Mouse (Mus musculus) heart, embryonic 11.5 days (tissue): ENCODE results near the gene Serpinh1. TPM values are rescaled to one million over a fixed set of nuclear protein-coding genes. Genes with fewer than 3 reads are reported as not detected.

Experiments
- ATAC-seq: fragments of 200-750 bp; cut with Nextera tagmentation; replicated peaks from 2 replicates; pipeline ENCODE4 v1.8.0; 2017; ENCODE audit warnings: moderate library complexity; ENCODE audit not compliant: insufficient number of reproducible peaks, low FRiP score, low TSS enrichment
- H3K27ac ChIP-seq: fragments of 300-500 bp; sonication (generic); 2 replicates; pipeline ENCODE4 v1.5.1; 2014; ENCODE audit warnings: mild to moderate bottlenecking, low read depth, low read length
- H3K27me3 ChIP-seq: fragments of 300-500 bp; sonication (generic); 2 replicates; pipeline ENCODE4 v1.6.1; 2014; ENCODE audit warnings: mild to moderate bottlenecking, low read length, mixed read lengths; ENCODE audit not compliant: control insufficient read depth, insufficient read depth
- H3K36me3 ChIP-seq: fragments of 300-500 bp; sonication (generic); 2 replicates; pipeline ENCODE4 v1.6.1; 2014; ENCODE audit warnings: mild to moderate bottlenecking, low read length, moderate library complexity, mixed read lengths; ENCODE audit not compliant: control insufficient read depth, insufficient read depth
- H3K4me1 ChIP-seq: fragments of 300-500 bp; sonication (generic); 2 replicates; pipeline ENCODE4 v1.6.1; 2014; ENCODE audit warnings: low read length; ENCODE audit not compliant: control insufficient read depth, insufficient read depth
- H3K4me2 ChIP-seq: fragments of 300-500 bp; sonication (generic); 2 replicates; pipeline ENCODE4 v1.6.1; 2014; ENCODE audit warnings: mild to moderate bottlenecking, moderate library complexity
- H3K4me3 ChIP-seq: fragments of 300-500 bp; sonication (generic); 2 replicates; pipeline ENCODE4 v1.5.1; 2014; ENCODE audit warnings: low read depth, low read length
- H3K9ac ChIP-seq: fragments of 300-500 bp; sonication (generic); 2 replicates; pipeline ENCODE4 v1.6.1; 2014; ENCODE audit warnings: mild to moderate bottlenecking, low read depth, low read length, moderate library complexity
- H3K9me3 ChIP-seq: fragments of 300-500 bp; sonication (generic); replicated peaks from 2 replicates; pipeline ENCODE4 v1.6.1; 2016; ENCODE audit warnings: low read length; ENCODE audit not compliant: control insufficient read depth
- WGBS: fragments of 180-500 bp; shearing (Covaris S2); extraction: QIAGEN DNeasy Blood & Tissue Kit; methylation state at CpG from one replicate; pipeline ENCODE4 v1.1.7; 2014; ENCODE audit not compliant: insufficient replicate concordance; 5-methylcytosine and 5-hydroxymethylcytosine counted together
- polyA plus RNA-seq: library from polyadenylated mRNA; unstranded; fragments of >200 nt; fragmentation: Nextera tagmentation; extraction: Ambion mirVana; gene quantifications from 2 replicates; pipeline ENCODE4 v1.2.1, GENCODE M21; 2014

The Serpinh1 gene
- polyA plus RNA-seq, 1 experiment from 2014 or later, result 442 TPM

- Histone ChIP-seq H3K9ac (no peak overlapping the region), H3K9me3 (no peaks in the 10 kb centered on the region), H3K36me3 (no peaks in the 10 kb centered on the region), H3K4me1 (peaks cover 4% of the 10 kb centered on the region; the same call in 1 of the 2 replicates), H3K4me2 (no peak overlapping the region), H3K27ac (no peak overlapping the region), H3K4me3 (no peak overlapping the region), H3K27me3 (peaks cover 4% of the 10 kb centered on the region)
- ATAC-seq, result no peak
- WGBS, result 57% methylated on average over 8 of the region's 8 CpGs
Measured at GRCm38 (mm10) chr7:99312671-99313143, 40.3 kb downstream of the Serpinh1 start.

DNA sequence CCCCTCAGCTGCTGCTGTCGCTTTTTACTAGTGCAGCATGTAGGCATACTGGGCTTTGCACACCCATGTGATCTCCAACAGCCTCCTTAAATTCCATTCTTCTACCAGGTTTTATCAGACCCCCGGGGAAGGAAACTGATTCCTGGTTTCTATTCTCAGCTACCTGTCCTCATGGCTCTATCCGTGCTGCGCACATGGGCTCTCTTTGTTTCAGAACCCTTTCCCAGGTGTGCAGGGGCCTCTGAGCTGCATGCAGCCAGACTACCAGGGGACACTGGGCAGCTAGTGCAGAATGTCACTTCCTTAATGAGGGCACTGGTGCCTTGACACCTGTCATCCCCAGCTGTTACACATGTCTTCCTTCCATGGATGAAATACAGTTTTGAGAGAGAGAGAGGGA is 41.0 kb downstream of the Serpinh1 start:
- Histone ChIP-seq H3K27ac (no peak overlapping the region), H3K27me3 (peaks cover 3% of the 10 kb centered on the region), H3K36me3 (no peaks in the 10 kb centered on the region), H3K4me2 (no peak overlapping the region), H3K4me3 (no peak overlapping the region), H3K9me3 (no peaks in the 10 kb centered on the region), H3K4me1 (peaks cover 8% of the 10 kb centered on the region), H3K9ac (no peak overlapping the region)
- ATAC-seq, result no peak
- 54% methylated on average over 4 of the region's 4 CpGs for WGBS

- Histone ChIP-seq H3K36me3 (no peaks in the 10 kb centered on the region), H3K9me3 (no peaks in the 10 kb centered on the region), H3K27ac (no peak overlapping the region), H3K9ac (no peak overlapping the region), H3K27me3 (no peaks in the 10 kb centered on the region; the same call in 1 of the 2 replicates), H3K4me1 (peaks cover 14% of the 10 kb centered on the region), H3K4me3 (no peak overlapping the region), H3K4me2 (no peak overlapping the region)
- WGBS, result 67% methylated on average over 7 of the region's 7 CpGs
- ATAC-seq, result no peak
Measured at GRCm38 (mm10) chr7:99311433-99311832, 41.6 kb downstream of the Serpinh1 start.

DNA sequence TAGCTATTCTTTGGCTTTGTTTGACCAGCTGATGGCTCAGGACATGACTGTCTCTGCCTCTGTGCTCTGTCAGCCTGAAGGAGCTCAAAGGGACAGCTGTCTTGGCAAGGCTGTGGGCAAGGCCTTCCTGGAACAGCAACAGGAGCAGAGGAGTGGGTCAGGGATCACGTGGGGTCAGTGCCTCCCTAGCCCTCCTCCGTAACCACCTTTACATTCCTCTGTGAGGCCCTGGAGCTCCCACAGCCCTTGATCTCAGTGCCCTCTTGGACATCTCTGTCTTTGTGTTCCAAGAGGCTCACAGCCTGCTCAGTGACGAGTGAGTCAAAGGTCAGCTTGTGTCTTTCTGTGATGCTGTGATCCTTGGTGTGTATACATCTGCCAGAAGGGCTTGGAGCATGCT is 46.4 kb downstream of the Serpinh1 start:
- H3K4me1 ChIP-seq, result peaks cover 12% of the 10 kb centered on the region
- no peak overlapping the region for H3K4me2 ChIP-seq
- H3K9ac ChIP-seq, result no peak overlapping the region
- no peak overlapping the region for H3K27ac ChIP-seq
- no peaks in the 10 kb centered on the region for H3K9me3 ChIP-seq
- H3K27me3 ChIP-seq, result no peaks in the 10 kb centered on the region; the same call in 1 of the 2 replicates
- ATAC-seq, result no peak
- no peak overlapping the region for H3K4me3 ChIP-seq
- no peaks in the 10 kb centered on the region; the same call in 1 of the 2 replicates for H3K36me3 ChIP-seq
- WGBS, result 25% methylated on average over 3 of the region's 3 CpGs

GRCm38 (mm10) chr7:99305688-99306087 is 47.4 kb downstream of the Serpinh1 start:
- no peak overlapping the region for H3K4me3 ChIP-seq
- 86% methylated on average over 4 of the region's 4 CpGs for WGBS

GRCm38 (mm10) chr7:99304949-99305372 is 48.1 kb downstream of the Serpinh1 start:
- Histone ChIP-seq H3K4me2 (no peak overlapping the region), H3K9ac (no peak overlapping the region), H3K27me3 (no peaks in the 10 kb centered on the region; the same call in 1 of the 2 replicates), H3K27ac (no peak overlapping the region), H3K4me1 (peaks cover 12% of the 10 kb centered on the region), H3K36me3 (no peaks in the 10 kb centered on the region; the same call in 1 of the 2 replicates), H3K4me3 (no peak overlapping the region), H3K9me3 (no peaks in the 10 kb centered on the region)
- WGBS, result 57% methylated on average over 5 of the region's 5 CpGs
- no peak for ATAC-seq

More at GRCm38 (mm10) chr7:99305688-99306087, 47.4 kb downstream of the Serpinh1 start:
- Histone ChIP-seq H3K4me1 (peaks cover 12% of the 10 kb centered on the region), H3K9me3 (no peaks in the 10 kb centered on the region), H3K27ac (no peak overlapping the region), H3K4me2 (no peak overlapping the region), H3K36me3 (no peaks in the 10 kb centered on the region; the same call in 1 of the 2 replicates), H3K9ac (no peak overlapping the region), H3K27me3 (no peaks in the 10 kb centered on the region; the same call in 1 of the 2 replicates)
- no peak for ATAC-seq

GRCm38 (mm10) chr7:99304029-99304428 is 49.0 kb downstream of the Serpinh1 start:
- no peak overlapping the region for H3K9ac ChIP-seq
- no peaks in the 10 kb centered on the region for H3K9me3 ChIP-seq
- no peak overlapping the region for H3K4me3 ChIP-seq
- no peak overlapping the region for H3K4me2 ChIP-seq
- H3K27me3 ChIP-seq, result no peaks in the 10 kb centered on the region; the same call in 1 of the 2 replicates
- no peaks in the 10 kb centered on the region; the same call in 1 of the 2 replicates for H3K36me3 ChIP-seq
- H3K4me1 ChIP-seq, result peaks cover 12% of the 10 kb centered on the region
- no peak overlapping the region for H3K27ac ChIP-seq
- no peak for ATAC-seq
- 49% methylated on average over 6 of the region's 6 CpGs for WGBS

GRCm38 (mm10) chr7:99300650-99301175 is 52.3 kb downstream of the Serpinh1 start:
- Histone ChIP-seq H3K36me3 (no peaks in the 10 kb centered on the region; the same call in 1 of the 2 replicates), H3K4me1 (no peaks in the 10 kb centered on the region), H3K9me3 (no peaks in the 10 kb centered on the region), H3K4me3 (no peak overlapping the region), H3K9ac (no peak overlapping the region), H3K27me3 (no peaks in the 10 kb centered on the region), H3K4me2 (no peak overlapping the region), H3K27ac (no peak overlapping the region)
- no peak for ATAC-seq
- WGBS, result 35% methylated on average over 3 of the region's 3 CpGs
